Mouse (Mus musculus) midbrain, embryonic 13.5 days (tissue): ENCODE results near the gene Prkn. TPM values are rescaled to one million over a fixed set of nuclear protein-coding genes. Genes with fewer than 3 reads are reported as not detected.
A peak's percentile ranks its signal among the peaks of the same experiment; 100 is the strongest.

ENCODE experiments used
- ATAC-seq: fragments of 200-750 bp; cut with Nextera tagmentation; 2 replicates; pipeline ENCODE4 v1.8.0; 2017; ENCODE audit warnings: mild to moderate bottlenecking, moderate TSS enrichment, moderate library complexity
- H3K27ac ChIP-seq: fragments of 300-500 bp; sonication (generic); 2 replicates; pipeline ENCODE4 v1.5.1; 2015; ENCODE audit warnings: inconsistent platforms, mild to moderate bottlenecking, moderate library complexity
- H3K27me3 ChIP-seq: fragments of 300-500 bp; sonication (generic); 2 replicates; pipeline ENCODE4 v1.6.1; 2015; ENCODE audit warnings: mild to moderate bottlenecking, inconsistent platforms
- H3K36me3 ChIP-seq: fragments of 300-500 bp; sonication (generic); 2 replicates; pipeline ENCODE4 v1.6.1; 2015; ENCODE audit warnings: mild to moderate bottlenecking, inconsistent platforms
- H3K4me1 ChIP-seq: fragments of 300-500 bp; sonication (generic); replicated peaks from 2 replicates; pipeline ENCODE4 v1.6.1; 2015; ENCODE audit warnings: inconsistent platforms
- H3K4me2 ChIP-seq: fragments of 300-500 bp; sonication (generic); replicated peaks from 2 replicates; pipeline ENCODE4 v1.6.1; 2015; ENCODE audit warnings: moderate library complexity, mild to moderate bottlenecking, inconsistent platforms
- H3K4me3 ChIP-seq: fragments of 300-500 bp; sonication (generic); replicated peaks from 2 replicates; pipeline ENCODE4 v1.5.1; 2015; ENCODE audit warnings: mild to moderate bottlenecking, inconsistent platforms
- H3K9ac ChIP-seq: fragments of 300-500 bp; sonication (generic); replicated peaks from 2 replicates; pipeline ENCODE4 v1.6.1; 2015; ENCODE audit warnings: mild to moderate bottlenecking, inconsistent platforms
- H3K9me3 ChIP-seq: fragments of 300-500 bp; sonication (generic); 2 replicates; pipeline ENCODE4 v1.6.1; 2016; ENCODE audit warnings: mild to moderate bottlenecking, inconsistent platforms
- WGBS: fragments of 180-500 bp; shearing (Covaris S2); methylation state at CpG from one replicate; pipeline ENCODE4 v1.1.7; 2015; 5-methylcytosine and 5-hydroxymethylcytosine counted together
- polyA plus RNA-seq: library from polyadenylated mRNA; unstranded; fragments of >200 nt; fragmentation: Nextera tagmentation; extraction: Ambion mirVana; gene quantifications from 2 replicates; pipeline ENCODE4 v1.2.1, GENCODE M21; 2015

The Prkn gene
- polyA plus RNA-seq, 1 experiment from 2014 or later, result 3.1 TPM

DNA sequence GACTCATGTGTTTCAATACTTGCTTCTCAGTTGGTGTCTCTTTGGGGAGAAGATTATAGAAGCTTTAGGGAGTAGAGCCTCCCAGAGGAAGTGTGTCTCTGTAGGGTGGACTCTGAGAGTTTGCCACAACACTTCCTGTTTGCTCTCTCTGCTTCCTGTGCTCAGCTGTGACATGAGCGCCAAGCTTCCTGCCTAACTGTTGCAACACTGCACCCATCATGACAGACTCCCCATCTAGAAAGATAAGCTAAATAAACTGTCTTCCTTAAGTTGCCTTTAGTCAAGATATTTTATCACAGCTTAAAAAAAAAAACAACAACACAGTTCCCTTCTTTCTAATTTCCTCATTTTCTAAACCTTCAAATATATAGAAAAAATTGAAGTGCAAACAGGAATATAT is 1130.0 kb downstream of the Prkn start:
- Histone ChIP-seq H3K27ac (no peak overlapping the region), H3K36me3 (no peaks in the 10 kb centered on the region), H3K4me1 (peaks cover 15% of the 10 kb centered on the region), H3K9me3 (no peaks in the 10 kb centered on the region), H3K9ac (no peak overlapping the region), H3K27me3 (peaks cover 4% of the 10 kb centered on the region; the same call in 1 of the 2 replicates), H3K4me3 (no peak overlapping the region), H3K4me2 (no peak overlapping the region)
- no peak for ATAC-seq
- 86% methylated on average over 1 of the region's 1 CpGs for WGBS

DNA sequence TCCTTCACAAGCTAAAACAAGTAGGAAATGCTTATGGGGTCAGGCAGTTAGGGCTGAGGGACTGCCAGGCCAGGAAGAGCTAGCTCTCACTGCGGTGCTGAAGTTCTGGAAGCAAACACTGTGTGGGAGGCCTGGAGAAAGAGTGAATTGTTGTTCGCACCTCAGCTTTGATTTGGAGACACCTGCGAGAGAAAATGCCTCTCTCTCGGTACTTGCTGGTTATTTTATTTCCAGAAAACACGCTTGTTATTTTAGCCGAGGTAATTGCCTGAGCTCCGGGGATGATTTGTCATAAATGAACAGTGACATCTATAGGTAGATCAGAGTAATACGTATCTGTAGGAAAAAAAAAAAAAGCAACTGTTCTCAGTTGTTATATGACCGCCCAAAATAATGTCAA is 1132.4 kb downstream of the Prkn start:
- no peak overlapping the region for H3K4me3 ChIP-seq

DNA sequence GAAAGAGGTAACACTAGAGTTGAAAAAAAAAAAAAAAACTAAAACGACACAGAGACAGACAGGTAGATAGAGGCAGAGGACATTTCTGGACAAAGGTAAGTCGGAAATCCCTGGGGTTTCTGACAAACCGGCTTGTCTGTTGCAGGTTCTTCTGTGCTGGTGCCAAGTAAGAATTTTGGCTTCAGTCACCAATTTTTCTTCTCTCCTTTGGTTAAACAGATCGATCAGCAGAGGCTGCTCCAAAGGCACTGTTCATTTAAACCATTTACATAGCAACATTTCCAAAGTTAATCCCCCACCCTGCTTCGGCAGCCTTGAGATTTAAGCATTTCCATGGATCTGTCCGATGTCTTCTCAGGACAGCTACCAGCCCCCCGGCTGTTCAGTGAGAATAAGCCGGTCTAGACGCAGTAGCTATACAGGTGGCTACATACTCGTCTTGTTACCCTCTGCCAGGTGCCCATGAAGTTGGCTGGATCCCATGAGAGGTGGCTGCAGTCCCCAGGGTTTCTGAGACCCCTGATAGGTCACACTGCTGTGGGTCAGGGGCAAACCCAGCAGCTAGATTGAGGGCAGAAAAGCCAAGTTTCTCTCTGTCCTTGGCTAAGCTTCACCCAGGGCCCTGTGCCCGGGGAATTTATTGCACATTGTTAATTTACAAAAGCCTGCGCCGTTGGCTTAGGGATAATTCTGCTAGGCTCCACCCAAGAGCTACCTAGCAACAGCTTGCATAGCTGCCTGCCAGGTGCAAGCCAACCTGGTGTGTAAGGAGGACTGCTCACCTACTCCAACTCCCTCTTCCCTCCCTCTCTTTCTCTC is 1133.0 kb downstream of the Prkn start:
- H3K9me3 ChIP-seq, result no peaks in the 10 kb centered on the region
- 49% methylated on average over 13 of the region's 13 CpGs for WGBS

More for the DNA sequence above, 1132.4 kb downstream of the Prkn start:
- no peak for ATAC-seq
- WGBS, result 14% methylated on average over 9 of the region's 9 CpGs
- Histone ChIP-seq H3K36me3 (no peaks in the 10 kb centered on the region), H3K27ac (no peak overlapping the region), H3K4me1 (peaks cover 18% of the 10 kb centered on the region), H3K9ac (no peak overlapping the region; the same call in 1 of the 2 replicates), H3K9me3 (no peaks in the 10 kb centered on the region), H3K27me3 (peaks cover 9% of the 10 kb centered on the region; the same call in 1 of the 2 replicates), H3K4me2 (peak overlapping the region; percentile 41)

DNA sequence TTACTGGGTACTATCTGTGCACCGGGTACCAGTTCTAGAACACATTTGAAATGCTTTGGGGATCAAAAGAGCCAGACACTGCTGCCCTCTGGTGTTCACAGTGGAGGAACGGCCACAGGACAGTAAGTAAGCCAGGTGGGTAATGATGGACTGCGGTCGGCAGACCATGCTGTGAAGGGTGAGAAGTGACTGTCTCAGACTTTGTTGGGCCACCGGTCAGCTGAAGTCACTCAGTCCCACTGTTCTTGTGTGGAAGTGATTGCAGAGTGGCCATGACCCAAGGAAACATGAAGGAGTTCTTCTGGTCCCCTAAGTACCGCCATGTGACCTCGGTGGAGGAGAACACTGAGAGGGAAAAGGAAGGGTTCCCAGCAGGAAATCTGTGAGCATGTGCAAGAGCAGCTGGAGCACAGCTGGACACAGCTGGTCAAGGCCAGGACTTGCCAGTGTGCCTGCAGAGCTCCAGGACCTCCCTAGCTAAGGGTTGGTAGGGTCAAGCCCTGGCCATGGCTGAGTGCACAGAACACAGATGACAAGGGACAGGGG is 1135.0 kb downstream of the Prkn start:
- Histone ChIP-seq H3K9ac (no peak overlapping the region), H3K9me3 (no peaks in the 10 kb centered on the region), H3K4me1 (peaks cover 29% of the 10 kb centered on the region), H3K4me2 (no peak overlapping the region), H3K4me3 (no peak overlapping the region), H3K27me3 (peaks cover 9% of the 10 kb centered on the region; the same call in 1 of the 2 replicates), H3K36me3 (no peaks in the 10 kb centered on the region), H3K27ac (no peak overlapping the region)
- 48% methylated on average over 7 of the region's 7 CpGs for WGBS
- ATAC-seq, result no peak

More for the DNA sequence above, 1133.0 kb downstream of the Prkn start:
- ATAC-seq, result no peak
- Histone ChIP-seq H3K4me3 (no peak overlapping the region), H3K27me3 (peaks cover 9% of the 10 kb centered on the region; the same call in 1 of the 2 replicates), H3K27ac (no peak overlapping the region), H3K36me3 (no peaks in the 10 kb centered on the region), H3K9ac (no peak overlapping the region), H3K4me2 (no peak overlapping the region), H3K4me1 (peaks cover 24% of the 10 kb centered on the region)

DNA sequence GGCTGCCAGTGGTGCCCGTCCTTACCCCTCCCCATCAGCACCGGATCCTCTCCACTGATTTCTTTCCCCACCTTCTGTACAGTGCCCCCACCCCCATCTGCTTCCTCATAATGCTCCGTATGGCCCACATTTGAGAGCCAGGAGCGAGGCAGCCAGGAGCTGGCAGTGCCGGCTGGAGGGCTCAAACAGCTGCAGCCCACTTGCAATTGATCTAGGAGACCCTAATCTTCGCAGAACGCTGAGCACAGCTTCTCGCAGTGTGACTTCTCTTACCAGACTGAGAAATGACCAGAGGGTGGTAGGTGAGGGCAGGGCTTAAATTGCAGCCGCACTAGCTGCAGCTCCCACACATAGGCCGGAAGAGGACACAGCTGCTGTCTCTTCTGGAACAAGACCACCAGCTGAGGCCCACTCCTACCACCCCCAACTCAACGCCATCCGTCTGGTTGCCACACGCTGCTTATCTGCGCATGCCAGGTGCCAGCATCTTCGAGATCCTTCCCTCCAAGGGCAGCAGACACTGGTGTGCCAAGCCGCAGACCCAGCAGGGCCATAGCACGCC is 1138.2 kb downstream of the Prkn start:
- 0 out of 2 replicates have a peak overlapping the region, but pooled peaks have one; percentile 16 for H3K4me2 ChIP-seq
- WGBS, result 25% methylated on average over 17 of the region's 17 CpGs

DNA sequence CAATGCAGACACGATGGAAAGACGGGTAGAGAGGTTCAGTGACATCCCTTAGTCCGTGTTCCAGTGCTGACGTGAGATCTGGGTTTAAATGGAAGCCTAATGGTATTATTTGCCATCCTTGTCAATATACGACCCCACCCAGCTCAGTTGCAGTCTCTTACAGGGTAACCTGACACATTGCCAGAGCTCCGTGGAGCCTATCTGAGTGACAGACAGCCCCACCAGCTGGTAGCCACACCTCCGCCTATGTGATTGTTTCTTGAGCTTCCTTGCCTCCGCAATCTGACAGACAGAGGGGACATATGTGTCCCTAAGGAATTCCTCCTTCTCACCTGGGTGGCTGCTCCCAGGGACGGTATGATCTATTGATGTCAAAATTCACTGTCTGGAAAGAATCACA is 1141.5 kb downstream of the Prkn start:
- H3K4me1 ChIP-seq, result peaks cover 14% of the 10 kb centered on the region
- H3K27ac ChIP-seq, result no peak overlapping the region
- no peak overlapping the region for H3K4me2 ChIP-seq
- H3K9me3 ChIP-seq, result no peaks in the 10 kb centered on the region
- no peak for ATAC-seq
- no peak overlapping the region for H3K9ac ChIP-seq
- no peaks in the 10 kb centered on the region for H3K27me3 ChIP-seq
- no peak overlapping the region for H3K4me3 ChIP-seq
- H3K36me3 ChIP-seq, result no peaks in the 10 kb centered on the region
- 80% methylated on average over 9 of the region's 9 CpGs for WGBS

More for the DNA sequence above, 1138.2 kb downstream of the Prkn start:
- peak; percentile 56 for ATAC-seq
- Histone ChIP-seq H3K9me3 (no peaks in the 10 kb centered on the region), H3K4me1 (peaks cover 17% of the 10 kb centered on the region), H3K27me3 (peaks cover 8% of the 10 kb centered on the region; the same call in 1 of the 2 replicates), H3K4me3 (no peak overlapping the region), H3K36me3 (no peaks in the 10 kb centered on the region), H3K9ac (peak overlapping the region; percentile 19; the same call in 1 of the 2 replicates), H3K27ac (peak overlapping the region; percentile 31)

DNA sequence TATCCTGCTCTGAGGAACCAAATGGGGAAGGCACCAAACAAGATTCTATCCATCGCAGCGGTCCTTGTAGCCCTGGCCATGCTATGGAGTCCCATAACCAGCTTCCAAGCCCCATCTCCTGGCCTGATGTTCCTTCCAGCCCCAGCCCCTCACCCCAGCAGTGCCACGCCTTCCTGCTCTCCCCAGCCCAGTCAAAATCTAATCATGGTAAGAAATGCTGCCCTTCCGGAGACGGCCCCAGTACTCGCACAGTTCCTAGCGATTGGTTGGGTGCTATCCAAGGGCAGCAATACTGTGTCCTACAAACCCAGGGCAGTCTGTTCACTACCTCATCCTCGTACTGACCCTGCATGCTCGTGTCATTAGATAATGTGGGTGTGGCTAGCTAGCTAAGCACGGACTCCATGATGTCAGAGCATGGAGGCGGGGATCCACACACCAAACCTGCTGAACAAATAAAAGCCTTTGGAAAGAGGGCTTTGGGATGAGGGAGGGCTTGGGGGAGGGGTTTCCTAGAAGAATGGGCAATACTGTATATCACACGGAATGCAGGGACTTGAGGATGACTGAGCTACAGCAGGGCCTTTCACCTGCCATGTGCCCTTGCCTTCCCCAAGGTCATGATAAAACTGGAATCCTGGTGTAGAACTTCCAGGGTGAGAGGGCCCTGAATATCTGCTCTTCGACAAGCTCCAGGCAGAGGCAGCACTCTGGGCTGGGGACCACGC is 1148.1 kb downstream of the Prkn start:
- Histone ChIP-seq H3K9ac (no peak overlapping the region), H3K4me3 (no peak overlapping the region), H3K27me3 (peaks cover 3% of the 10 kb centered on the region; the same call in 1 of the 2 replicates), H3K27ac (no peak overlapping the region), H3K4me1 (peaks cover 8% of the 10 kb centered on the region; the same call in 1 of the 2 replicates), H3K4me2 (no peak overlapping the region), H3K9me3 (no peaks in the 10 kb centered on the region), H3K36me3 (no peaks in the 10 kb centered on the region)
- 87% methylated on average over 14 of the region's 14 CpGs for WGBS
- no peak for ATAC-seq

DNA sequence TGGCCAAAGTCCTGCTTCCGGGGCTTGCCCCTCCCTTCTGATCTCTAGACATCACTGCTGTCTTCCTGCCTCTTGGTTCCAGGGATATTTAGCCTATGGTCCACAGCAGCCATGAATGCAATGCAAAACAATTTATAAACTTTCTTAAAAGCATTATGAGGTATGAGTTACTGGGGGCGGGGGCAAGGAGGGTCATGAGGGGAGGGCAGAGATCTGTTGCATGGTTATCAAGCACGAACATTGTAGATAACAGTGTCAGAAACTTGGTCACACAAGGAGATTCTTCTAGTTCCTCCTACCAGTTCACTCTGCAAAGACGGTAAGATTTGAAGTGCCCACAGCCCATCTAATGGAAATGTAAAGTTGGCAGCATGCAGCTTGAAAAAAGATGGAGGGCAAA is 1149.1 kb downstream of the Prkn start:
- Histone ChIP-seq H3K27ac (no peak overlapping the region), H3K9ac (no peak overlapping the region), H3K27me3 (peaks cover 3% of the 10 kb centered on the region; the same call in 1 of the 2 replicates), H3K36me3 (no peaks in the 10 kb centered on the region), H3K4me3 (no peak overlapping the region), H3K4me2 (no peak overlapping the region), H3K4me1 (peaks cover 8% of the 10 kb centered on the region; the same call in 1 of the 2 replicates), H3K9me3 (no peaks in the 10 kb centered on the region)
- ATAC-seq, result no peak
- 92% methylated on average over 4 of the region's 4 CpGs for WGBS

DNA sequence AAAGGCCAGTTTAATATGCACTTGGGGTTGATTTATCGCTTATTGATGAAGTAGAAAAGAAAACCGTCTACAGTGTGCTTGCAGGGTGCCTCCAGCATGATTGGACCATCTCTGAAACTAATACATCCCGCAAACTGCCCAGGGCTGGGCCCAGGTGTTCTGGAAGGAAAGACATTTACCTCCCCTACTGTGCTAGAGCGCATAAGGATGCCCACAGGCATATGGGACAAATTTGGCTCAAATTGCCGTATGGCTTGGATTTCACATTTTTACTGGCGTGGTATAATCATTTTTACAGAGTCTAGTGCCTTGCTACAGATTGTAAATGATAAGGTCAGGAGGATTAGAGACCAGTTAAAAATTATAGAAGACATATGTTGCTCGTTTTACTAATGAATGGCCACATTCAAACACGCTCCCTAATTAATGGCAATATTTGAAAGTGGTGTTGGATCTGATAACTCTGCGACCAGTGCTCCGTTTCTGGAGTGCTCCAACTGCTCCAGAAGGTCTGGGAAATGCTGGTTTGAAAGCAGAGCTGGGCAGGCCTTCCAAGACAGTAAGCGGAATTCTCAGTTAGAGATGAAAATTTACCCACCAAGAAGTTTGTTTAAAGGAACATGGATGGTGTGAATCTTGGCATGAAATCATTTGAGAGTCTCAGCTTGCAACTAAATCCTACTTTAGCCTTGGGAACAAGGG is 1150.4 kb downstream of the Prkn start:
- Histone ChIP-seq H3K4me2 (no peak overlapping the region), H3K4me3 (no peak overlapping the region), H3K4me1 (peaks cover 8% of the 10 kb centered on the region; the same call in 1 of the 2 replicates), H3K27ac (no peak overlapping the region), H3K36me3 (no peaks in the 10 kb centered on the region), H3K27me3 (peaks cover 3% of the 10 kb centered on the region; the same call in 1 of the 2 replicates), H3K9me3 (no peaks in the 10 kb centered on the region), H3K9ac (no peak overlapping the region)
- no peak for ATAC-seq
- 83% methylated on average over 11 of the region's 11 CpGs for WGBS

DNA sequence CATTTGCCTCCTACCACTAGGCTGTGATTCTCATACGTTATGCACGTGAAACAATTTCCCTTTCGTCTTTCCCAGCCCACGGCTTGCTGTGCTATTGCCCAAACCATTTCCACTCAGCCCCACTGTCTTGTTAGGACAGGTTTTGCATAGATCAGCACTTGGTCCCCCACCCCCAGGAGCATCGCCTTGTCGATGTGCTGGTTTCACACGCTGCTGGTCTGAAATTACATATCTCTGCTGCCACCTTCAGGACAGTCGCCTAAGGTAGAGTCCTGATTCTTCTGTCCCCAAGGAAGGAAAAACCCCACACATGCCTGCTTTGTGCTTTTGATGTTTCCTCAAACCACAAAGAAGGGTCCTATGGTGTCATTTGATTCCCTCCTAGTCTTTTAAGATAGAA is 1153.1 kb downstream of the Prkn start:
- ATAC-seq, result peak; percentile 63; the same call in 1 of the 2 replicates
- WGBS, result 32% methylated on average over 8 of the region's 8 CpGs
- H3K4me2 ChIP-seq, result peak overlapping the region; percentile 28

DNA sequence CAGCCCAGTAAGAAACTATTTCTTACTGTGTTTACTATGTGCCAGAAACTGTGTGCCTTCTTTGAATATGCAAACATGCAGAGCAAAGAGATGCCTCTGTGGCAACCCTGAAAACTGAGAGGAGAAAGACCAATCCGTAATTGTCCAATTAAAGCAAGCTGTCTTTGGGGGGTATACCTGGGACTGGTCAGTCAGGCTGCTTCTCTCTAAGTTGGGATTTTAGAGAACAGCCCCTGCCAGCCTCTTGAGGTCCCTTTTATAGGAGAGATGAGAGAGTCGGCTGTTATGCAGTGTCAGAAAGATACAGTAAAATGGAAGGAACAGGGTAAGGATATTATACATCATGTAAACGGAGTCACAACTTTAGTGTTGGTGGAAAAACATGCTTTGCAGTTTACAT is 1154.1 kb downstream of the Prkn start:
- WGBS, result 87% methylated on average over 3 of the region's 3 CpGs
- Histone ChIP-seq H3K4me3 (no peak overlapping the region), H3K9me3 (no peaks in the 10 kb centered on the region), H3K9ac (no peak overlapping the region), H3K36me3 (no peaks in the 10 kb centered on the region), H3K4me2 (no peak overlapping the region), H3K4me1 (peaks cover 8% of the 10 kb centered on the region; the same call in 1 of the 2 replicates), H3K27ac (no peak overlapping the region), H3K27me3 (peaks cover 3% of the 10 kb centered on the region; the same call in 1 of the 2 replicates)
- no peak for ATAC-seq

More for the DNA sequence above, 1153.1 kb downstream of the Prkn start:
- peaks cover 3% of the 10 kb centered on the region; the same call in 1 of the 2 replicates for H3K27me3 ChIP-seq
- H3K36me3 ChIP-seq, result no peaks in the 10 kb centered on the region
- H3K27ac ChIP-seq, result no peak overlapping the region
- H3K9ac ChIP-seq, result no peak overlapping the region
- H3K9me3 ChIP-seq, result no peaks in the 10 kb centered on the region
- H3K4me3 ChIP-seq, result no peak overlapping the region
- H3K4me1 ChIP-seq, result peaks cover 8% of the 10 kb centered on the region; the same call in 1 of the 2 replicates
